Mouse (Mus musculus) heart, adult 2 months (tissue): Measurements from ENCODE around the gene BC029722.

ENCODE experiments used
- CTCF ChIP-seq: fragments of 200-600 bp; IDR thresholded peaks from 2 replicates; pipeline ENCODE4 v1.8.1; 2022; ENCODE audit warnings: antibody characterized with exemption, mild to moderate bottlenecking, moderate library complexity
- POLR2A ChIP-seq: fragments of 200-500 bp; IDR thresholded peaks from 2 replicates; pipeline ENCODE4 v1.6.1; 2011; ENCODE audit warnings: mild to moderate bottlenecking, low read depth, low read length, control low read depth; ENCODE audit not compliant: insufficient read depth

- TF ChIP-seq POLR2A (no peak), CTCF (no peak)
Measured at GRCm38 (mm10) chr2:155784534-155784933, 34.7 kb downstream of the BC029722 start.
